Mouse (Mus musculus) CH12.LX (cell line): ENCODE results near the gene Dab1. TPM values are rescaled to one million over a fixed set of nuclear protein-coding genes. Genes with fewer than 3 reads are reported as not detected.

ENCODE experiments used
- DNase-seq: peaks from one replicate; pipeline ENCODE4 v3.0.0-alpha.2; 2013; ENCODE audit errors: extremely low read depth
- H3K27ac ChIP-seq: 2 replicates; pipeline ENCODE4 v1.5.1; 2012; ENCODE audit warnings: low read depth, mild to moderate bottlenecking, control low read depth, moderate library complexity; ENCODE audit not compliant: insufficient read depth
- H3K27me3 ChIP-seq: replicated peaks from 2 replicates; pipeline ENCODE3; 2012; ENCODE audit warnings: inconsistent platforms
- H3K36me3 ChIP-seq, 2 experiments: replicated peaks in 1 of 2; 2 replicates each; pipeline versions ENCODE3 to v1.6.1; 2012; ENCODE audit warnings: inconsistent platforms in 1 of 2, low read length in 1 of 2, mild to moderate bottlenecking in 1 of 2, mixed read lengths in 1 of 2, moderate library complexity in 1 of 2; ENCODE audit not compliant: control insufficient read depth in 1 of 2, insufficient read depth in 1 of 2
- H3K4me1 ChIP-seq, 2 experiments: 2 replicates each; pipeline ENCODE4 v1.6.1; 2012; ENCODE audit warnings: inconsistent platforms in 1 of 2, moderate library complexity in 1 of 2; ENCODE audit not compliant: insufficient read depth in 2 of 2, control insufficient read depth in 1 of 2
- H3K4me2 ChIP-seq: 2 replicates; pipeline ENCODE4 v1.6.1; 2012; ENCODE audit warnings: low read depth, mild to moderate bottlenecking, control low read depth; ENCODE audit not compliant: poor library complexity, insufficient read depth, severe bottlenecking
- H3K4me3 ChIP-seq, 3 experiments: fragments of 150-350 bp in 1 of 3; sonication (generic) in 1 of 3; replicated peaks in 1 of 3; 2 replicates each; pipeline versions ENCODE3 to v1.5.1; 2011 to 2012; ENCODE audit warnings: low read depth in 2 of 3, low read length in 2 of 3, mild to moderate bottlenecking in 2 of 3, moderate library complexity in 2 of 3, control low read depth in 1 of 3, improper control_type of control experiment in 1 of 3, inconsistent platforms in 1 of 3, mixed read lengths in 1 of 3; ENCODE audit not compliant: poor library complexity in 1 of 3
- H3K79me2 ChIP-seq: replicated peaks from 2 replicates; pipeline ENCODE4 v1.6.1; 2012; ENCODE audit warnings: mild to moderate bottlenecking, moderate library complexity; ENCODE audit not compliant: control insufficient read depth, poor library complexity, insufficient read depth, severe bottlenecking; ENCODE audit errors: extremely low read depth
- H3K9ac ChIP-seq: 2 replicates; pipeline ENCODE4 v1.6.1; 2012; ENCODE audit warnings: low read depth, mild to moderate bottlenecking, control low read depth, moderate library complexity; ENCODE audit not compliant: insufficient read depth
- H3K9me3 ChIP-seq: replicated peaks from 2 replicates; pipeline ENCODE3; 2012; ENCODE audit warnings: low read length, inconsistent platforms, mixed read lengths
- CHD2 ChIP-seq: IDR thresholded peaks from 2 replicates; pipeline ENCODE4 v1.6.1; 2011; ENCODE audit warnings: low read length, improper control_type of control experiment
- CTCF ChIP-seq, 2 experiments: IDR thresholded peaks in 1 of 2; conservative IDR thresholded peaks in 1 of 2; 2 replicates each; pipeline ENCODE4 v1.5.1; 2011 to 2012; ENCODE audit warnings: low read depth in 2 of 2, low read length in 2 of 2, improper control_type of control experiment in 1 of 2, inconsistent platforms in 1 of 2, mild to moderate bottlenecking in 1 of 2, moderate library complexity in 1 of 2
- E2F4 ChIP-seq: IDR thresholded peaks from 2 replicates; pipeline ENCODE4 v1.6.1; 2011; ENCODE audit warnings: low read depth, low read length, improper control_type of control experiment; ENCODE audit not compliant: insufficient replicate concordance
- ELF1 ChIP-seq: IDR thresholded peaks from 2 replicates; pipeline ENCODE4 v1.6.1; 2014; ENCODE audit warnings: low read depth, mild to moderate bottlenecking, inconsistent platforms, low read length, improper control_type of control experiment
- ETS1 ChIP-seq: conservative IDR thresholded peaks from 2 replicates; pipeline ENCODE4 v1.6.1; 2012; ENCODE audit warnings: low read depth, mild to moderate bottlenecking, inconsistent platforms, low read length, improper control_type of control experiment, moderate library complexity
- JUND ChIP-seq: conservative IDR thresholded peaks from 2 replicates; pipeline ENCODE4 v1.6.1; 2011; ENCODE audit warnings: low read depth, low read length, improper control_type of control experiment
- NELFE ChIP-seq: IDR thresholded peaks from 2 replicates; pipeline ENCODE4 v1.6.1; 2011; ENCODE audit warnings: low read depth, low read length, improper control_type of control experiment
- NRF1 ChIP-seq: IDR thresholded peaks from 2 replicates; pipeline ENCODE4 v1.6.1; 2014; ENCODE audit warnings: low read depth, mild to moderate bottlenecking, inconsistent platforms, low read length, improper control_type of control experiment, moderate library complexity
- POLR2A ChIP-seq: IDR thresholded peaks from 2 replicates; pipeline ENCODE4 v1.6.1; 2011; ENCODE audit warnings: low read depth, mild to moderate bottlenecking, improper control_type of control experiment, low read length
- POLR2AphosphoS2 ChIP-seq: IDR thresholded peaks from 2 replicates; pipeline ENCODE4 v1.6.1; 2011; ENCODE audit warnings: low read depth, low read length, improper control_type of control experiment
- RAD21 ChIP-seq: IDR thresholded peaks from 2 replicates; pipeline ENCODE4 v1.6.1; 2011; ENCODE audit warnings: low read depth, mild to moderate bottlenecking, low read length, improper control_type of control experiment, moderate library complexity
- SIN3A ChIP-seq: IDR thresholded peaks from 2 replicates; pipeline ENCODE4 v1.6.1; 2012; ENCODE audit warnings: low read length, improper control_type of control experiment, inconsistent platforms
- TCF12 ChIP-seq: IDR thresholded peaks from 2 replicates; pipeline ENCODE4 v1.6.1; 2014; ENCODE audit warnings: low read depth, mild to moderate bottlenecking, inconsistent platforms, low read length, improper control_type of control experiment
- UBTF ChIP-seq: IDR thresholded peaks from 2 replicates; pipeline ENCODE4 v1.6.1; 2012; ENCODE audit warnings: low read depth, mild to moderate bottlenecking, inconsistent platforms, low read length, improper control_type of control experiment, moderate library complexity
- USF1 ChIP-seq: IDR thresholded peaks from 2 replicates; pipeline ENCODE4 v1.6.1; 2014; ENCODE audit warnings: low read depth, mild to moderate bottlenecking, inconsistent platforms, low read length, improper control_type of control experiment
- ZC3H11A ChIP-seq: IDR thresholded peaks from 2 replicates; pipeline ENCODE4 v1.6.1; 2012; ENCODE audit warnings: low read depth, mild to moderate bottlenecking, inconsistent platforms, low read length, improper control_type of control experiment
- ZKSCAN1 ChIP-seq: IDR thresholded peaks from 2 replicates; pipeline ENCODE4 v1.6.1; 2012; ENCODE audit warnings: low read depth, inconsistent platforms, low read length, improper control_type of control experiment, borderline replicate concordance
- ZMIZ1 ChIP-seq: IDR thresholded peaks from 2 replicates; pipeline ENCODE4 v1.6.1; 2012; ENCODE audit warnings: low read depth, mild to moderate bottlenecking, inconsistent platforms, low read length, improper control_type of control experiment
- ZNF384 ChIP-seq: IDR thresholded peaks from 2 replicates; pipeline ENCODE4 v1.6.1; 2012; ENCODE audit warnings: low read depth, low read length, improper control_type of control experiment, inconsistent platforms
- dilution Hi-C: fragments of 300-500 bp; cut with MboI; formaldehyde crosslinking; loops from 2 replicates; pipeline ENCODE4 v1.14.3; 2020; ENCODE audit warnings: low sequenced_read_pairs; ENCODE audit not compliant: extremely low pct_unique_long_range_greater_than_20kb, extremely low pct_ligation_motif_present
- in situ Hi-C: fragments of 300-500 bp; cut with MboI; formaldehyde crosslinking; loops from 3 replicates; pipeline ENCODE4 v1.14.3; 2019; ENCODE audit warnings: low sequenced_read_pairs, low pct_ligation_motif_present, low pct_unique_long_range_greater_than_20kb, mixed read lengths
- polyA plus RNA-seq: library from polyadenylated mRNA; unstranded; fragments of >175 nt; gene quantifications from 2 replicates; pipeline ENCODE4 v1.2.1, GENCODE M21; 2012; ENCODE audit warnings: low read depth; ENCODE audit not compliant: insufficient read length
- total RNA-seq, 2 experiments: library from RNA; depleted of rRNA; stranded (reverse); fragments of 300-350 nt in 1 of 2; fragments of >200 nt in 1 of 2; gene quantifications; 2 replicates each; pipeline ENCODE4 v1.2.3; 2012 to 2014

Dab1 gene
- total and polyA plus RNA-seq, 3 experiments, result not detected

GRCm38 (mm10) chr4:104628708-104629107, 1009.5 kb downstream of the Dab1 start:
- in situ Hi-C loops, result no loop called here
- H3K9ac ChIP-seq, result no peak overlapping the region
- peaks cover 28% of the 10 kb centered on the region for H3K9me3 ChIP-seq
- H3K36me3 ChIP-seq, result no peaks in the 10 kb centered on the region
- no peaks in the 10 kb centered on the region for H3K79me2 ChIP-seq
- no peak for DNase-seq
- H3K4me2 ChIP-seq, result no peak overlapping the region
- no peaks in the 10 kb centered on the region for H3K4me1 ChIP-seq
- TF ChIP-seq CTCF (conservative IDR thresholded peaks at IDR 0.05 in 1 of 2, IDR thresholded peaks at IDR 0.05 in 1 of 2; ENCODE audit: low read depth in 2 of 2, low read length in 2 of 2), result no peak
- TF ChIP-seq ELF1, result no peak
- no peak for TF ChIP-seq CHD2
- no peak for TF ChIP-seq RAD21
- TF ChIP-seq TCF12, result no peak
- TF ChIP-seq USF1, result no peak
- TF ChIP-seq ETS1, result no peak
- H3K27ac ChIP-seq, result no peak overlapping the region
- no peak overlapping the region for H3K4me3 ChIP-seq
- no peaks in the 10 kb centered on the region for H3K27me3 ChIP-seq
- dilution Hi-C loops, result no loop called here

- H3K9ac ChIP-seq, result no peak overlapping the region
- H3K27ac ChIP-seq, result no peak overlapping the region
- no peaks in the 10 kb centered on the region for H3K36me3 ChIP-seq
- no peaks in the 10 kb centered on the region for H3K79me2 ChIP-seq
- no peaks in the 10 kb centered on the region for H3K27me3 ChIP-seq
- DNase-seq, result no peak
- H3K4me2 ChIP-seq, result no peak overlapping the region
- H3K9me3 ChIP-seq, result peaks cover 34% of the 10 kb centered on the region
- no peak overlapping the region for H3K4me3 ChIP-seq
- in situ Hi-C loops, result no loop called here
- dilution Hi-C loops, result no loop called here
- H3K4me1 ChIP-seq, result peaks cover 0 to 6% of the 10 kb centered on the region in 2 experiments; a peak in 1 of 4 replicates
- TF ChIP-seq E2F4, result no peak
- no peak for TF ChIP-seq POLR2AphosphoS2
- no peak for TF ChIP-seq ZKSCAN1
- no peak for TF ChIP-seq CHD2
- no peak for TF ChIP-seq NRF1
- no peak for TF ChIP-seq ZMIZ1
- TF ChIP-seq JUND, result no peak
- no peak for TF ChIP-seq NELFE
- no peak for TF ChIP-seq ZC3H11A
- no peak for TF ChIP-seq RAD21
These were observed 1017.9 kb downstream of the Dab1 start for GRCm38 (mm10) chr4:104637016-104637415.

GRCm38 (mm10) chr4:104640617-104641016, 1021.5 kb downstream of the Dab1 start:
- no peak overlapping the region for H3K9ac ChIP-seq
- dilution Hi-C loops (no loop called here), in situ Hi-C loops (no loop called here)

More at GRCm38 (mm10) chr4:104640617-104641016, 1021.5 kb downstream of the Dab1 start:
- H3K4me3 ChIP-seq, result no peak overlapping the region
- peaks cover 35% of the 10 kb centered on the region for H3K9me3 ChIP-seq
- no peaks in the 10 kb centered on the region for H3K79me2 ChIP-seq
- H3K36me3 ChIP-seq, result no peaks in the 10 kb centered on the region
- no peak overlapping the region for H3K4me2 ChIP-seq
- no peaks in the 10 kb centered on the region for H3K27me3 ChIP-seq
- no peak overlapping the region for H3K27ac ChIP-seq
- no peak for DNase-seq
- H3K4me1 ChIP-seq, result peaks cover 0 to 10% of the 10 kb centered on the region in 2 experiments; a peak in 1 of 4 replicates
- no peak for TF ChIP-seq ZNF384
- no peak for TF ChIP-seq ETS1
- TF ChIP-seq POLR2A, result no peak
- TF ChIP-seq UBTF, result no peak
- TF ChIP-seq SIN3A, result no peak
- TF ChIP-seq ZC3H11A, result no peak
